ENCODE assay signal across 8 mouse cellular contexts in the genomic region with DNA sequence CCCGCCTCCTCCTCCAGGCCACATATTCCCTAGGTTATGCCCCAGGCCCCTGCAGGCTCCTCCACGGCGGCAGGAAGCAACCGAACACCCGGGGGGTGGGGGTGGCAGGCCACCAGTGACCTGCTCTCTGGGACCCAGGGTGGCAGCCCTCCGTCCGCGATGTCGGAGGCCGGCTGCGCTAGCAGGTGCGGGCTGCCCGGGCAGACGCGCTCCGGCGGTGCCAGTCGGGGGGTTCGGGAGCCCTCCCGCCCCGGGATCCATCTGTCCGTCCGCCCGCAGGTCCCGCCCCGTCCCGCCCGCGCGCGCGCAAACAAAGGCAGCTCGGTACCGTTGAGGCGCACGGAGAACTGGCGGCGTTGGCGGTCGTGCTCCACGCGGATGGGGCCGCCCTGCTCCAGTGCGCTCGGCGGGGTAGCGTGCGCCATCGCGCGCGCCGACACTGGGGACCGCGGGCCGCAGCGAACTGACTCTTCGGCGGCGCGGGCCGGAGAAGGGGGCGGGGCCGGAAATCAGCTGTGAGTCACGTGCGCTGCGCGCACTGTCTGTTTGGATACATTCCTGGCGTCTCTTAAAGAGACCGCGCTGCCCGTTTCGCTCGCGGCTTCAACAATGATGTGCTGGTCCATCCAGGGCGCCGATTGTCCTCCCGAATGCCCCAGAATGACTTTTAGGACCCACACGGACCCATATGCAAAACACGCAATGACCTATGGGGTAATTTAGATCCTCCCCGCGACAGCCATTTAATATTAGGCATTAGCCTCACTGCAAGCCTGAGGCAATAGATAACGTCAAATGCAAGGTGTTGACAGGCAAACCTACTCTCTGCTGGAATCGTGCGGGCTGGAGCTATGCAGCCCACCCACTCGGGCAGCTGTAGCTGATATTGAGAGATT. TPM values are rescaled to one million over a fixed set of nuclear protein-coding genes. Genes with fewer than 3 reads are reported as not detected.
DNase-seq lines count a peak whose midpoint lies in the region; ATAC-seq and TF ChIP-seq lines count a peak whose summit lies in the region.

No protein-coding gene starts in this region.

- peak overlapping the region; percentile 98 for H3K4me3 ChIP-seq in gastrocnemius, adult 2 months
- H3K4me3 ChIP-seq in hindbrain, postnatal 0 days (ENCODE audit: low read length), result peak overlapping the region; percentile 98
- peak overlapping the region; percentile 98 for H3K4me3 ChIP-seq in left cerebral cortex, adult 2 months
- H3K4me3 ChIP-seq in macrophage (ENCODE audit: inconsistent target), result peak overlapping the region; percentile 71

- no peak for TF ChIP-seq CTCF in gastrocnemius, adult 2 months (IDR thresholded peaks at IDR 0.05)
- TF ChIP-seq CTCF in hindbrain, postnatal 0 days (IDR thresholded peaks at IDR 0.05; ENCODE audit: low read depth), result no peak; the same call in 1 of the 2 replicates
- TF ChIP-seq CTCF in left cerebral cortex, adult 2 months (IDR thresholded peaks at IDR 0.05), result no peak

- H3K79me2 ChIP-seq in macrophage (ENCODE audit: inconsistent target), result peaks cover 41% of the 10 kb centered on the region; the same call in 1 of the 2 replicates

- H3K4me2 ChIP-seq in hindbrain, postnatal 0 days (ENCODE audit: low read depth, low read length), result peak overlapping the region; percentile 79

- ATAC-seq in hindbrain, postnatal 0 days, result peak; percentile 95

- no peaks in the 10 kb centered on the region for H3K27me3 ChIP-seq in hindbrain, postnatal 0 days (ENCODE audit: insufficient read depth, low read length)

- H3K9ac ChIP-seq in hindbrain, postnatal 0 days (replicated peaks; ENCODE audit: low read length), result peak overlapping the region; percentile 86

- H3K27ac ChIP-seq in gastrocnemius, adult 2 months, result peak overlapping the region; percentile 94
- peak overlapping the region; percentile 86 for H3K27ac ChIP-seq in hindbrain, postnatal 0 days
- H3K27ac ChIP-seq in left cerebral cortex, adult 2 months, result peak overlapping the region; percentile 90
- H3K27ac ChIP-seq in macrophage, result peak overlapping the region; percentile 41

- DNase-seq in ZHBTc4 (ENCODE audit: low read depth, low spot score), result peak; percentile 96
- DNase-seq in cerebellum, postnatal 4 days (ENCODE audit: low spot score in 2 of 2), result peak; percentile 89 to 91
- peak; percentile 94 for DNase-seq in gastrocnemius, adult 2 months
- DNase-seq in hindbrain, postnatal 0 days (ENCODE audit: low spot score), result peak; percentile 96
- DNase-seq in left cerebral cortex, adult 2 months (ENCODE audit: extremely low spot score in 1 of 2, low spot score in 2 of 2), result peak; percentile 89
- DNase-seq in retina, postnatal 7 days (ENCODE audit: low read depth, low spot score), result peak; percentile 82
- peak; percentile 84 to 89 for DNase-seq in urinary bladder, adult 18-20 months (ENCODE audit: low spot score in 2 of 2)

- H3K9me3 ChIP-seq in hindbrain, postnatal 0 days (ENCODE audit: low read length), result no peaks in the 10 kb centered on the region

- intact Hi-C loops in gastrocnemius, adult 2 months (cut with DNase I), result no loop called here
- intact Hi-C loops in left cerebral cortex, adult 2 months (cut with DNase I), result loop anchor here (1.0 to 2.0 kb wide), 2 partner anchors 19 to 34 kb away; partner anchors contain the start of genes Map2k3 and Tmem11

- WGBS in hindbrain, postnatal 0 days, result under 1% methylated on average over 78 of the region's 86 CpGs
- WGBS in macrophage (ENCODE audit: missing documents), result under 1% methylated on average over 81 of the region's 86 CpGs

- no peaks in the 10 kb centered on the region for H3K36me3 ChIP-seq in hindbrain, postnatal 0 days (ENCODE audit: insufficient read depth, low read length)
- H3K36me3 ChIP-seq in macrophage (ENCODE audit: inconsistent target), result no peaks in the 10 kb centered on the region

- H3K4me1 ChIP-seq in hindbrain, postnatal 0 days (ENCODE audit: insufficient read depth, low read length), result peaks cover 11% of the 10 kb centered on the region; the same call in 1 of the 2 replicates

RNA-seq across cellular contexts. Expression of gene Natd1, which starts 1.0 kb away (rescaled TPM):
- 10 to 100 TPM in 1 of 2 experiments, 1 to 10 TPM in 1; 8.6 to 10.4 TPM for total RNA-seq in gastrocnemius, adult 2 months (2021)
- total RNA-seq in hindbrain, postnatal 0 days (2014; rRNA removed), result 36.8 and 38.7 TPM in 2 replicates
- 15.2 and 16.0 TPM in 2 replicates for polyA plus RNA-seq in hindbrain, postnatal 0 days (2015; fragmentation: Nextera tagmentation; extraction: Ambion mirVana)
- 10 to 100 TPM; 10.1 to 11.3 TPM for total RNA-seq in left cerebral cortex, adult 2 months (2021)
- 10 to 100 TPM in 2 of 26 experiments, 1 to 10 TPM in 24; 1.0 to 17.6 (median 3.3) TPM for total RNA-seq in macrophage (2018; cell fraction: chromatin; rRNA removed)
- 10 to 100 TPM in 24 of 26 experiments, 1 to 10 TPM in 2; 6.6 to 37.9 (median 19.6) TPM for total RNA-seq in macrophage (2018; cell fraction: cytosol; rRNA removed)
- 10 to 100 TPM in 8 of 26 experiments, 1 to 10 TPM in 18; 1.4 to 24.3 (median 6.3) TPM for total RNA-seq in macrophage (2018; cell fraction: nucleus; rRNA removed)
- 10.5 to 34.7 TPM (median 31.3 TPM) in 3 replicates for polyA plus RNA-seq in macrophage (2018)

RNA-seq across cellular contexts. Expression of gene Map2k3, which starts 18.3 kb away (rescaled TPM):
- total RNA-seq in gastrocnemius, adult 2 months (2021), result 100 to 1,000 TPM; 136 to 159 TPM
- total RNA-seq in hindbrain, postnatal 0 days (2014; rRNA removed), result 15.0 and 22.2 TPM in 2 replicates
- 23.6 and 25.3 TPM in 2 replicates for polyA plus RNA-seq in hindbrain, postnatal 0 days (2015; fragmentation: Nextera tagmentation; extraction: Ambion mirVana)
- 10 to 100 TPM; 18.4 to 23.6 TPM for total RNA-seq in left cerebral cortex, adult 2 months (2021)
- total RNA-seq in macrophage (2018; cell fraction: chromatin; rRNA removed), result 100 to 1,000 TPM in 12 of 26 experiments, 10 to 100 TPM in 14; 34.0 to 769 (median 90.4) TPM
- 100 to 1,000 TPM in 4 of 26 experiments, 10 to 100 TPM in 22; 21.9 to 176 (median 42.3) TPM for total RNA-seq in macrophage (2018; cell fraction: cytosol; rRNA removed)
- 100 to 1,000 TPM in 11 of 26 experiments, 10 to 100 TPM in 15; 27.6 to 346 (median 55.5) TPM for total RNA-seq in macrophage (2018; cell fraction: nucleus; rRNA removed)
- polyA plus RNA-seq in macrophage (2018), result 27.6 to 67.9 TPM (median 38.6 TPM) in 3 replicates

RNA-seq across cellular contexts. Expression of gene Tmem11, which starts 34.5 kb away (rescaled TPM):
- total RNA-seq in gastrocnemius, adult 2 months (2021), result 10 to 100 TPM; 41.4 to 41.6 TPM
- total RNA-seq in hindbrain, postnatal 0 days (2014; rRNA removed), result 34.6 and 72.0 TPM in 2 replicates
- polyA plus RNA-seq in hindbrain, postnatal 0 days (2015; fragmentation: Nextera tagmentation; extraction: Ambion mirVana), result 52.1 and 57.1 TPM in 2 replicates
- 10 to 100 TPM; 28.8 to 31.0 TPM for total RNA-seq in left cerebral cortex, adult 2 months (2021)
- total RNA-seq in macrophage (2018; cell fraction: chromatin; rRNA removed), result 10 to 100 TPM in 11 of 26 experiments, 1 to 10 TPM in 15; 4.6 to 15.0 (median 9.0) TPM
- total RNA-seq in macrophage (2018; cell fraction: cytosol; rRNA removed), result 10 to 100 TPM; 14.3 to 34.9 (median 24.2) TPM
- total RNA-seq in macrophage (2018; cell fraction: nucleus; rRNA removed), result 10 to 100 TPM in 18 of 26 experiments, 1 to 10 TPM in 8; 6.1 to 25.8 (median 14.1) TPM
- 18.3 to 26.9 TPM (median 20.6 TPM) in 3 replicates for polyA plus RNA-seq in macrophage (2018)

Comparison
In these comparisons a context has a peak if more than half of its experiments do, and no peak if none do; other contexts are left out.
1. Peak in every context shown above with its lines: DNase-seq, ATAC-seq, H3K4me3 ChIP-seq and H3K27ac ChIP-seq.
2. H3K27ac ChIP-seq: peak in every context shown above with its lines; median percentile 94 in gastrocnemius, adult 2 months; 90 in left cerebral cortex, adult 2 months; 86 in hindbrain, postnatal 0 days; 41 in macrophage.